Mouse (Mus musculus): ENCODE measurements around the gene Thrb. TPM values are rescaled to one million over a fixed set of nuclear protein-coding genes. Genes with fewer than 3 reads are reported as not detected.

Thrb gene
- polyA plus RNA-seq, 1 experiment from 2014 or later: 7.8 TPM

GRCm38 (mm10) chr14:17781921-17782320, 121.9 kb downstream of the Thrb start:
- H3K27me3 ChIP-seq: no peaks in the 10 kb centered on the region
- ChIA-PET CTCF (no interaction called here), POLR2A (no interaction called here)
- ATAC-seq: no peak
- TF ChIP-seq CTCF (IDR thresholded peaks at IDR 0.05): no peak
- no peak for DNase-seq (ENCODE audit: low read depth, low spot score)
- in situ Hi-C loops (cut with MboI; ENCODE audit: low pct_unique_long_range_greater_than_20kb): no loop called here

GRCm38 (mm10) chr14:17784207-17784806, 124.2 kb downstream of the Thrb start:
- no peak for TF ChIP-seq CTCF (IDR thresholded peaks at IDR 0.05)
- ATAC-seq (no peak), DNase-seq (ENCODE audit: low read depth, low spot score) (no peak)
- H3K27me3 ChIP-seq: no peaks in the 10 kb centered on the region
- in situ Hi-C loops (cut with MboI; ENCODE audit: low pct_unique_long_range_greater_than_20kb): no loop called here
- CTCF ChIA-PET: no interaction called here
- POLR2A ChIA-PET: no interaction called here

GRCm38 (mm10) chr14:17785370-17785769, 125.3 kb downstream of the Thrb start:
- CTCF ChIA-PET: no interaction called here

GRCm38 (mm10) chr14:17786249-17786648, 126.2 kb downstream of the Thrb start:
- no peak for TF ChIP-seq CTCF (IDR thresholded peaks at IDR 0.05)
- ATAC-seq: no peak
- no peaks in the 10 kb centered on the region for H3K27me3 ChIP-seq
- DNase-seq (ENCODE audit: low read depth, low spot score): no peak
- ChIA-PET POLR2A (interaction anchor here (0.6 kb wide), 1 partner anchor 9 kb away, joined by 3 read pairs; no protein-coding TSS in a partner anchor), CTCF (no interaction called here)
- in situ Hi-C loops (cut with MboI; ENCODE audit: low pct_unique_long_range_greater_than_20kb): no loop called here

More at GRCm38 (mm10) chr14:17785370-17785769, 125.3 kb downstream of the Thrb start:
- H3K27me3 ChIP-seq: no peaks in the 10 kb centered on the region
- no peak for TF ChIP-seq CTCF (IDR thresholded peaks at IDR 0.05)
- POLR2A ChIA-PET: no interaction called here
- in situ Hi-C loops (cut with MboI; ENCODE audit: low pct_unique_long_range_greater_than_20kb): no loop called here
- ATAC-seq (no peak), DNase-seq (ENCODE audit: low read depth, low spot score) (no peak)

- TF ChIP-seq CTCF (IDR thresholded peaks at IDR 0.05): no peak
- H3K27me3 ChIP-seq: no peaks in the 10 kb centered on the region
- in situ Hi-C loops (cut with MboI; ENCODE audit: low pct_unique_long_range_greater_than_20kb): no loop called here
- DNase-seq (ENCODE audit: low read depth, low spot score) (no peak), ATAC-seq (no peak)
- ChIA-PET POLR2A (no interaction called here), CTCF (no interaction called here)
Observed at GRCm38 (mm10) chr14:17803934-17804602, 144.0 kb downstream of the Thrb start.

GRCm38 (mm10) chr14:17811051-17811450, 151.0 kb downstream of the Thrb start:
- H3K27me3 ChIP-seq: no peaks in the 10 kb centered on the region
- CTCF ChIA-PET: no interaction called here
- in situ Hi-C loops (cut with MboI; ENCODE audit: low pct_unique_long_range_greater_than_20kb): no loop called here
- no peak for DNase-seq (ENCODE audit: low read depth, low spot score)
- POLR2A ChIA-PET: no interaction called here
- no peak for ATAC-seq
- no peak for TF ChIP-seq CTCF (IDR thresholded peaks at IDR 0.05)

- DNase-seq (ENCODE audit: low read depth, low spot score) (no peak), ATAC-seq (no peak)
- no peaks in the 10 kb centered on the region for H3K27me3 ChIP-seq
- in situ Hi-C loops (cut with MboI; ENCODE audit: low pct_unique_long_range_greater_than_20kb): no loop called here
- POLR2A ChIA-PET: no interaction called here
- no peak for TF ChIP-seq CTCF (IDR thresholded peaks at IDR 0.05)
- CTCF ChIA-PET: no interaction called here
Observed at GRCm38 (mm10) chr14:17812414-17812813, 152.4 kb downstream of the Thrb start.

GRCm38 (mm10) chr14:17815103-17815502, 155.0 kb downstream of the Thrb start:
- ATAC-seq: no peak
- POLR2A ChIA-PET: no interaction called here
- H3K27me3 ChIP-seq: no peaks in the 10 kb centered on the region
- no peak for DNase-seq (ENCODE audit: low read depth, low spot score)
- CTCF ChIA-PET: no interaction called here
- no peak for TF ChIP-seq CTCF (IDR thresholded peaks at IDR 0.05)
- in situ Hi-C loops (cut with MboI; ENCODE audit: low pct_unique_long_range_greater_than_20kb): no loop called here

- ChIA-PET POLR2A (no interaction called here), CTCF (interaction anchor here (0.6 to 1.0 kb wide), 2 partner anchors 10 kb away, joined by 3 read pairs; no protein-coding TSS in a partner anchor)
- no peak for DNase-seq (ENCODE audit: low read depth, low spot score)
- in situ Hi-C loops (cut with MboI; ENCODE audit: low pct_unique_long_range_greater_than_20kb): no loop called here
- H3K27me3 ChIP-seq: no peaks in the 10 kb centered on the region
- no peak for ATAC-seq
- TF ChIP-seq CTCF (IDR thresholded peaks at IDR 0.05): no peak
Observed at GRCm38 (mm10) chr14:17818086-17818485, 158.0 kb downstream of the Thrb start.

GRCm38 (mm10) chr14:17822754-17823153, 162.7 kb downstream of the Thrb start:
- in situ Hi-C loops (cut with MboI; ENCODE audit: low pct_unique_long_range_greater_than_20kb): no loop called here
- POLR2A ChIA-PET: no interaction called here

GRCm38 (mm10) chr14:17827401-17827800, 167.3 kb downstream of the Thrb start:
- CTCF ChIA-PET: interaction anchor here (1.4 kb wide), 1 partner anchor 52 kb away, joined by 3 read pairs; no protein-coding TSS in a partner anchor
- TF ChIP-seq CTCF (IDR thresholded peaks at IDR 0.05): no peak
- H3K27me3 ChIP-seq: no peaks in the 10 kb centered on the region
- DNase-seq (ENCODE audit: low read depth, low spot score): no peak
- POLR2A ChIA-PET: no interaction called here
- no peak for ATAC-seq
- in situ Hi-C loops (cut with MboI; ENCODE audit: low pct_unique_long_range_greater_than_20kb): no loop called here

More at GRCm38 (mm10) chr14:17822754-17823153, 162.7 kb downstream of the Thrb start:
- no peak for TF ChIP-seq CTCF (IDR thresholded peaks at IDR 0.05)
- H3K27me3 ChIP-seq: no peaks in the 10 kb centered on the region
- ATAC-seq: no peak
- no peak for DNase-seq (ENCODE audit: low read depth, low spot score)
- CTCF ChIA-PET: interaction anchor here (0.6 to 1.6 kb wide), 3 partner anchors 15 to 18 kb away, joined by 3 to 5 read pairs (median 3); no protein-coding TSS in a partner anchor

Data from Patski (cell line).